Mouse (Mus musculus): ENCODE results near the gene Spns2. TPM values are rescaled to one million over a fixed set of nuclear protein-coding genes. Genes with fewer than 3 reads are reported as not detected.

The Spns2 gene
- 10 to 100 TPM; 16.5 to 16.8 TPM for total RNA-seq (2021)
- long read RNA-seq, experiment 1, transcript Spns2-201 (13 exons, 3,241 nt): major isoform, 16 of 22 reads
- long read RNA-seq, experiment 1, partial matches to known transcripts: 0 of 22 reads
- long read RNA-seq, experiment 1, other reads (novel, unspliced or antisense): 6 of 22 reads
- long read RNA-seq, experiment 2, transcript Spns2-201 (13 exons, 3,241 nt): major isoform, 18 of 24 reads
- long read RNA-seq, experiment 2, partial matches to known transcripts: 1 of 24 reads
- long read RNA-seq, experiment 2, other reads (novel, unspliced or antisense): 5 of 24 reads

DNA sequence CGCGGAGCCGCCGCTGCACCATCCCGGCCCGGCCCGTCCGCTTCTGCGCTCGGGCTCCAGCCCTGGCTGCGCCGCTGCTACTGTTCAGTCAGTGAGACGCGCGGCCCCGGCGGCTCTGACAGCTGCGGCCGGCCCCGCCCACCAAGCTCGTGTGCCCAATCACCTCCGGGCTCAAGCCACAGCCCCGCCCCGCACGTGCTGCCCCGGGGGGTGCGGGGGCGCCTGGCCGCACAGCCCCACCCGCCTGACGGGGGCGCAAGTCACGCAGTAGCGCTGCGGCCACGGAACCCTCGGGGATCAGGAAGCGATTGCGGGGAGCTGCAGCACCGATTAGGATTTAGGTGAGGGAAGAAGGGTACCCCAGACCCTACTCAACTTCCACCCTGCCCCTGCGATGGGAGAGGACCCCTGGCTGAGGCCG, at the start of gene Spns2:
Gene Spns2 (minus strand): TSS at position 24 of the 421 bp plus-strand sequence.
- DNase-seq: peak; percentile 93 to 96
- intact Hi-C loops (cut with DNase I): loop anchor here (2.0 kb wide), 3 partner anchors 31 to 75 kb away; no protein-coding TSS in a partner anchor

DNA sequence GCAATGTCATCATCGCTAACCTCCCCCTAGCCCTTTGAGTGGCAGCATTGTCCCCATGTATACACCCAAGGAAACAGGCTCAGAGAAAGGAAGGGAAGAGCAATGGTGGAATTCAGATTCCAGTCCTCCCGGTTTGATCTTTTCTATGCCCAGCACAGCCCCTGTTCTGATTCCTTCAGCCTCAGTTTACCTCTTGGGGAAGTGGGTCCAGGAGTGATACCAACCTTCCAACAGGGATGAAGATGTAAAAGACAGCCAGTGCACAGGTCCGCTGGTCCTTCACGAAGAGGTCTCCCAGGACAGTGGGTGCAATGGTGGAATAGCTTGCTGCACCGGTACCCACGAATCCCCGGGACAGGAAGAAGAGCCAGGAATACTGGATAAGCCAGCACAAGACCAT, 49.1 kb upstream of the Spns2 start:
- intact Hi-C loops (cut with DNase I): no loop called here
- no peak for DNase-seq

DNA sequence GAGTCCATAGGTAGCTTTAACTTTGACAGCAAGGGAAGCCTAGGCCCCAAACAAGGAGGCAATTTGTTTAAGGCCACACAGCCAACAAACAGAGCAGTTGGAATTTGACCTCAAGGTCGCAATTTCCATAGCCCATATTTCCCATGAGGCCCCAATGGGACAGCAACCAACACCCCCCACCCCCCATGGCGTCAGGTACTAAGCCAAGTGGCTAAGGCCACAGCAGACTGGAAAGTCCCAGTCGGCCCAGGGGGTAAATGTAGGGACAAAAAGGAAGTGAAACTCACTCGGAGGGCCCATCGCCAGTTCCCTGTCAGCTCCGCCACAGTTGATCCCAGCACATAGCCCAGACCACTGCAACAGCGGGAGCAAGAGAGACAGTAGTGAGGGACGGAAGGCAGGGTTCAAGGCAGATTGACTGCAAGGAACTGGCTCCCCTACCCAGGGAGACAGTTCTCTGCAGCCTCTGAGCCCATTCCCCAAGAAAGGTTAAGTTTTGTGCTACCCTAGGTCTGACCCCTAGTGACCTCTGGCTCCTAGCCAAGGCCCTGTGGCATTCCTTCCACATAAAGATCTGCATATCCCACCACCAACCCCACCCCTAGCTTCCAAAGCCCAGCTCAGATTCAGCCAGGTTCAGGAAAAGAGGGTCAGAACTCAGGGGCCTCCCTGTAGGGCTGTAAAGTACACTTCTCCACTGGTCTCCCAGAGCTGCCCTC, 48.5 kb upstream of the Spns2 start:
- peak; percentile 57 to 60 for DNase-seq
- intact Hi-C loops (cut with DNase I): no loop called here

- DNase-seq: no peak
- intact Hi-C loops (cut with DNase I): no loop called here
Observed at GRCm38 (mm10) chr11:72537503-72537902, 47.8 kb upstream of the Spns2 start.

- intact Hi-C loops (cut with DNase I): no loop called here
Observed at GRCm38 (mm10) chr11:72535519-72535918, 45.8 kb upstream of the Spns2 start.

GRCm38 (mm10) chr11:72532890-72533289, 43.2 kb upstream of the Spns2 start:
- intact Hi-C loops (cut with DNase I): no loop called here
- no peak for DNase-seq

More at GRCm38 (mm10) chr11:72535519-72535918, 45.8 kb upstream of the Spns2 start:
- no peak for DNase-seq

GRCm38 (mm10) chr11:72531632-72532031, 41.9 kb upstream of the Spns2 start:
- intact Hi-C loops (cut with DNase I): no loop called here
- DNase-seq: no peak

DNA sequence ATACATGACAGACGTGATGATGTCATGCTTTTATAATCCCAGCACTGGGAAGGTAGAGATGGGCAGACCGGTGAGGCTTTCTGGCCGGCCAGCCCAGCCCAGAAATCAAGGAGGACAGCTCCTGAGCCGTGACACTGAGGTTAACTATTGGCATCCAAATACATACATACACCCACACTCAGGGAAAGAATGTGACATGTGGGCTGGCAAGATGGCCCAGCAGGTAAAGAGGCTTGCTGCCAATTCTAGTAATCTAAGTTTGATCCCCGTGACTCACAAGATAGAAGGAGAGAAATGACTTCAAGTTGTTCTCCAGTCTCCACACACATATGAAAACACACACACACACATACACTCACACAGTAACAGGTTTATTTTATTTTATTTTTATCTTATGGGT, 41.4 kb upstream of the Spns2 start:
- no peak for DNase-seq
- intact Hi-C loops (cut with DNase I): no loop called here

DNA sequence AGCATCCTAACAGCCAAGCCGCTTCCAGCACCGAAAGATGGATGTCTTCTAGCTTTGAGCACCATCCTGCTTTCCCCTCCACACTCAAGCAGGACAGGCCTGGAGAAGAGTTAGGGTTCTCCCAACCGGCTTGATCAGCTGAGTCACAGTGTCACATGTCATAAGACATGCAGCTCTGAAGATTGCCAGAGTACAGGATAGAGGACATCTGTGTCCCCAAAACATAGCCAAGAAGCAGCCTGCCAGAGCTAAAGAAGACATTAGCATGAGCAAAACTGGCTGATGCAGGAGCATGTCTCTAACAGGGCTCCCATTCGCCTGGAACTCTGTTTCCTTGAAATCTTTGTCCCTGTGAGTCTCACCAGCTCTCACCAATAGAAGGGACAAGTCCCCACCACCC, 36.5 kb upstream of the Spns2 start:
- DNase-seq: peak; percentile 31 to 33
- intact Hi-C loops (cut with DNase I): no loop called here

- DNase-seq: no peak
- intact Hi-C loops (cut with DNase I): no loop called here
Observed at GRCm38 (mm10) chr11:72523711-72524110, 34.0 kb upstream of the Spns2 start.

DNA sequence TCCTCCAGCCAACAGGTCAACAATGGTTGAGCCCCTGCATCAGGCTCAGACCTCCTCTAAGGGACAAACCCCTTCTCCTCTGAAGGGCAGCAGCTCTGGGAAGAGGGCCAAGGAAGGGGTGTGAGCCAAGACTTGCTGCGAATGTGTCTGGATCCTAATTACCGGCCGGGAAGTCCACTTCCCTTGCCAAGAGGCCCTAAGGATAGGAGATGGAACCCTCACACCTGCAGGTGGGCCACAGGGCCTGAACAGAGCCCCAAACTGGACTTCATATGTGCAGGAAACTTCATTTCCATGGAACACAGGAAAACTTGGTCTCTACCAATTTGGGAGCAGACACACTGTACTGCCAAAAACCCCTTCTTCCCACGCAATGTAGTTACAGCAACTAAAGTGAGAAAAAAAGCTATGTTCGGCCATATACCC, 32.9 kb upstream of the Spns2 start:
- intact Hi-C loops (cut with DNase I): no loop called here

GRCm38 (mm10) chr11:72521598-72522541, 32.2 kb upstream of the Spns2 start:
- intact Hi-C loops (cut with DNase I): no loop called here
- peak in 1 of 2 experiments; percentile 38 for DNase-seq

More for the DNA sequence above, 32.9 kb upstream of the Spns2 start:
- DNase-seq: peak; percentile 68 to 75

- intact Hi-C loops (cut with DNase I): no loop called here
- DNase-seq: no peak
Observed at GRCm38 (mm10) chr11:72519895-72520294, 30.2 kb upstream of the Spns2 start.

GRCm38 (mm10) chr11:72519189-72519588, 29.5 kb upstream of the Spns2 start:
- peak in 1 of 2 experiments; percentile 11 for DNase-seq

GRCm38 (mm10) chr11:72518449-72518848, 28.7 kb upstream of the Spns2 start:
- intact Hi-C loops (cut with DNase I): no loop called here

More at GRCm38 (mm10) chr11:72519189-72519588, 29.5 kb upstream of the Spns2 start:
- intact Hi-C loops (cut with DNase I): no loop called here

DNA sequence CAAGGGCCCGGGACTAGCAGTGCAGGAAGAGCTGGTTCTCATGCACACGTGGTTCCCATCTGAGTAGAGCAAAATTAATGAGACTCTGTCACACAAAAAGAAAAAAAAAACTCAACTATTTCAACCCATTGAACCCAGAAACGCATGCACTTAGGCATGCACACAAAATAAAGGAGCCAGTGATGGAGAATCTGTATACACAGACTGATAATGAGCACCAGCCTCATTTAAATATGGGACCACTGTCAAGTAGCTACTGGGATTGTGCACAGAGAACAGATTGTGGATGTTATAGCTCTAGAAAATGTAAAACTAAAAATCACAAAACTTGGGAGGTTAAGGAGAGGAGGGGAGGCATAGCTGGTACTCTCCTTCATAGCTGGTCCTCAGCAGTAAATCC, 25.3 kb upstream of the Spns2 start:
- DNase-seq: no peak
- intact Hi-C loops (cut with DNase I): no loop called here

More at GRCm38 (mm10) chr11:72518449-72518848, 28.7 kb upstream of the Spns2 start:
- no peak for DNase-seq

- intact Hi-C loops (cut with DNase I): no loop called here
Observed at GRCm38 (mm10) chr11:72508651-72509050, 18.9 kb upstream of the Spns2 start.

GRCm38 (mm10) chr11:72507651-72508050, 17.9 kb upstream of the Spns2 start:
- no peak for DNase-seq
- intact Hi-C loops (cut with DNase I): no loop called here

More at GRCm38 (mm10) chr11:72508651-72509050, 18.9 kb upstream of the Spns2 start:
- DNase-seq: no peak

DNA sequence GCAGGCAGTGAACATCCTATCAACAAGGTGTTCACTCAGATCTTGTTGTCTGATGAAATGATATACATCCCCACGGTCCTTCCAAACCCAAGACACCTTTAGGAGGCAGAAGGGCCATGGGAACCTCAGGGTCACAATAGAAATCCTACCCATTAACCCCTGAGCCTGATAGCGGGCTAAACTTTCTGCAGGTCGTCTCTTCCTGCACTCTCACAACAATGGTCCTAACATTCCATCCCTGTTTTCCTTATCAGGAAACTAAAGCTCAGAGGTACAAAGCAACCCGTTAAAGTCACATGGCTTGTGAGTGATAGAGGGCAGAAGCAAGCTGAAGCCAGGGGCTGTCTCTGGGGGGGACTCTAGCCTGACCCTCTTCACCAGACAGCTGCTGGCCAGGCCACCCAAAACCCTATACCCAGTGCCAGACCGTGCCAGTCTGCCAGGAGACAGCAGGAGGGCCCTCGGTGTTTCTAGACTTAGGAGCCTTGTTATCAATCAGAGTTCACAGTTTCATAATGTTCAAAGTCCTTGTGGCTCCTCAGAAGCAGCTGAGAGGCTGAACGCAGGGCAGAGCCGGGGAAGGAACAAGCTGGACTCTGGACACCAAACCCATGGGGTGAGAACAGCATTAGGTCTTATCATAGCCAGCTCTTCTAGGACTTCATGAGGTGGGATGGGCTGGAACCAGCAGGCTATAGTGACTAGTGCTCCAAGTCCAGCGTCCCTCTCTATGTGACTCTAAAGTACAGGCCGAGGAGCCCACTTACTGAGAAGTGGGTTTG, 14.5 kb upstream of the Spns2 start:
- intact Hi-C loops (cut with DNase I): no loop called here
- no peak for DNase-seq

DNA sequence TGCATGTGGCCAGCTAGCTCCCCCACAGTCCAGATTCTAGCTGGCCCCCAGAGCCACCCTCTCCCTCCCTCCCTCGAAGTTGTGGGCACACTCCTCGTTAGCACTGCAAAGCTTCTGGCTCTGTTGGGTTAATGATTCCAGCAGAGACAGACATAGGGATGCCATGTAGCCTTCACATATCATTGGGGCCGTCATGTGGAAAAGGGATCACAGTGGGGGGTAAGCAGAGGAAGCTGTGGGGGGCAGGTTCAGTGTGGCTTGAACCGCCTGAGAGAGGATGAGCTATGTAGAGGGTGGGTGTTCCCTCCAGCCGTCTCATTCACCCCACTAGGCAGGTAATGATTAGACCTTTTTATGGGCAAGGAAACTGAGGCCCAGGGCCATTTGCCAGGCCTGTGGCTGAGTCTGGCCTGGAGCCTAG, 13.8 kb upstream of the Spns2 start:
- no peak for DNase-seq
- intact Hi-C loops (cut with DNase I): no loop called here
